Mouse (Mus musculus): ENCODE results near the gene Elf2. TPM values are rescaled to one million over a fixed set of nuclear protein-coding genes. Genes with fewer than 3 reads are reported as not detected.

The Elf2 gene
- polyA plus RNA-seq, 1 experiment from 2014 or later: 54.0 TPM

- Histone ChIP-seq H3K9ac (ENCODE audit: low read length) (no peak overlapping the region), H3K36me3 (ENCODE audit: control insufficient read depth, insufficient read depth, low read length) (no peaks in the 10 kb centered on the region), H3K4me3 (ENCODE audit: low read depth, low read length) (no peak overlapping the region; the same call in 1 of the 2 replicates), H3K27me3 (ENCODE audit: control insufficient read depth, insufficient read depth, low read length) (no peaks in the 10 kb centered on the region), H3K4me2 (ENCODE audit: low read depth, severe bottlenecking) (peak overlapping the region; percentile 32; the same call in 1 of the 2 replicates), H3K9me3 (ENCODE audit: control insufficient read depth, low read length) (no peaks in the 10 kb centered on the region), H3K27ac (replicated peaks; ENCODE audit: low read depth, low read length) (0 out of 2 replicates have a peak overlapping the region, but pooled peaks have one; percentile 5), H3K4me1 (ENCODE audit: control insufficient read depth, insufficient read depth, low read length) (no peaks in the 10 kb centered on the region)
- ATAC-seq (ENCODE audit: insufficient number of reproducible peaks, low FRiP score, low TSS enrichment, low read depth) (no peak), DNase-seq (ENCODE audit: low spot score) (no peak)
- WGBS: 73% methylated on average over 3 of the region's 3 CpGs
These were observed 38.1 kb upstream of the Elf2 start for GRCm38 (mm10) chr3:51378665-51378946.

GRCm38 (mm10) chr3:51377878-51378664 is 37.6 kb upstream of the Elf2 start:
- Histone ChIP-seq H3K4me2 (ENCODE audit: low read depth, severe bottlenecking) (peak overlapping the region; percentile 32; the same call in 1 of the 2 replicates), H3K4me3 (ENCODE audit: low read depth, low read length) (peak overlapping the region; percentile 17), H3K27ac (replicated peaks; ENCODE audit: low read depth, low read length) (0 out of 2 replicates have a peak overlapping the region, but pooled peaks have one; percentile 5), H3K36me3 (ENCODE audit: control insufficient read depth, insufficient read depth, low read length) (no peaks in the 10 kb centered on the region), H3K9me3 (ENCODE audit: control insufficient read depth, low read length) (no peaks in the 10 kb centered on the region), H3K4me1 (ENCODE audit: control insufficient read depth, insufficient read depth, low read length) (no peaks in the 10 kb centered on the region), H3K27me3 (ENCODE audit: control insufficient read depth, insufficient read depth, low read length) (no peaks in the 10 kb centered on the region), H3K9ac (ENCODE audit: low read length) (peak overlapping the region; percentile 43; the same call in 1 of the 2 replicates)
- peak; percentile 47 for DNase-seq (ENCODE audit: low spot score)
- 43% methylated on average over 31 of the region's 31 CpGs for WGBS
- ATAC-seq (ENCODE audit: insufficient number of reproducible peaks, low FRiP score, low TSS enrichment, low read depth): no peak

- DNase-seq (ENCODE audit: low spot score): peak; percentile 59
- ATAC-seq (ENCODE audit: insufficient number of reproducible peaks, low FRiP score, low TSS enrichment, low read depth): no peak
- no peaks in the 10 kb centered on the region for H3K4me1 ChIP-seq (ENCODE audit: control insufficient read depth, insufficient read depth, low read length)
- no peak overlapping the region for H3K9ac ChIP-seq (ENCODE audit: low read length)
- H3K27ac ChIP-seq (replicated peaks; ENCODE audit: low read depth, low read length): no peak overlapping the region
- no peaks in the 10 kb centered on the region for H3K27me3 ChIP-seq (ENCODE audit: control insufficient read depth, insufficient read depth, low read length)
- 86% methylated on average over 19 of the region's 19 CpGs for WGBS
- H3K4me2 ChIP-seq (ENCODE audit: low read depth, severe bottlenecking): no peak overlapping the region
- no peaks in the 10 kb centered on the region for H3K9me3 ChIP-seq (ENCODE audit: control insufficient read depth, low read length)
- no peaks in the 10 kb centered on the region for H3K36me3 ChIP-seq (ENCODE audit: control insufficient read depth, insufficient read depth, low read length)
- no peak overlapping the region for H3K4me3 ChIP-seq (ENCODE audit: low read depth, low read length)
These were observed 35.1 kb upstream of the Elf2 start for GRCm38 (mm10) chr3:51375307-51376265.

GRCm38 (mm10) chr3:51373544-51373943 is 33.1 kb upstream of the Elf2 start:
- Histone ChIP-seq H3K4me2 (ENCODE audit: low read depth, severe bottlenecking) (no peak overlapping the region), H3K4me3 (ENCODE audit: low read depth, low read length) (no peak overlapping the region), H3K36me3 (ENCODE audit: control insufficient read depth, insufficient read depth, low read length) (no peaks in the 10 kb centered on the region), H3K27me3 (ENCODE audit: control insufficient read depth, insufficient read depth, low read length) (no peaks in the 10 kb centered on the region), H3K9ac (ENCODE audit: low read length) (no peak overlapping the region), H3K4me1 (ENCODE audit: control insufficient read depth, insufficient read depth, low read length) (no peaks in the 10 kb centered on the region), H3K27ac (replicated peaks; ENCODE audit: low read depth, low read length) (no peak overlapping the region), H3K9me3 (ENCODE audit: control insufficient read depth, low read length) (no peaks in the 10 kb centered on the region)
- DNase-seq (ENCODE audit: low spot score) (no peak), ATAC-seq (ENCODE audit: insufficient number of reproducible peaks, low FRiP score, low TSS enrichment, low read depth) (no peak)
- WGBS: 77% methylated on average over 5 of the region's 5 CpGs

- no peaks in the 10 kb centered on the region for H3K27me3 ChIP-seq (ENCODE audit: control insufficient read depth, insufficient read depth, low read length)
- ATAC-seq (ENCODE audit: insufficient number of reproducible peaks, low FRiP score, low TSS enrichment, low read depth) (no peak), DNase-seq (ENCODE audit: low spot score) (no peak)
- no peak overlapping the region for H3K4me2 ChIP-seq (ENCODE audit: low read depth, severe bottlenecking)
- H3K4me1 ChIP-seq (ENCODE audit: control insufficient read depth, insufficient read depth, low read length): no peaks in the 10 kb centered on the region
- no peak overlapping the region for H3K27ac ChIP-seq (replicated peaks; ENCODE audit: low read depth, low read length)
- no peak overlapping the region for H3K9ac ChIP-seq (ENCODE audit: low read length)
- no peak overlapping the region for H3K4me3 ChIP-seq (ENCODE audit: low read depth, low read length)
- H3K36me3 ChIP-seq (ENCODE audit: control insufficient read depth, insufficient read depth, low read length): no peaks in the 10 kb centered on the region
- no peaks in the 10 kb centered on the region for H3K9me3 ChIP-seq (ENCODE audit: control insufficient read depth, low read length)
- WGBS: 70% methylated on average over 5 of the region's 5 CpGs
These were observed 32.4 kb upstream of the Elf2 start for GRCm38 (mm10) chr3:51372883-51373282.

- H3K9ac ChIP-seq (ENCODE audit: low read length): no peak overlapping the region
- no peaks in the 10 kb centered on the region for H3K36me3 ChIP-seq (ENCODE audit: control insufficient read depth, insufficient read depth, low read length)
- H3K27me3 ChIP-seq (ENCODE audit: control insufficient read depth, insufficient read depth, low read length): no peaks in the 10 kb centered on the region
- no peaks in the 10 kb centered on the region for H3K9me3 ChIP-seq (ENCODE audit: control insufficient read depth, low read length)
- ATAC-seq (ENCODE audit: insufficient number of reproducible peaks, low FRiP score, low TSS enrichment, low read depth) (no peak), DNase-seq (ENCODE audit: low spot score) (no peak)
- no peaks in the 10 kb centered on the region for H3K4me1 ChIP-seq (ENCODE audit: control insufficient read depth, insufficient read depth, low read length)
- H3K27ac ChIP-seq (replicated peaks; ENCODE audit: low read depth, low read length): no peak overlapping the region
- no peak overlapping the region for H3K4me2 ChIP-seq (ENCODE audit: low read depth, severe bottlenecking)
- H3K4me3 ChIP-seq (ENCODE audit: low read depth, low read length): no peak overlapping the region
- WGBS: 62% methylated on average over 2 of the region's 2 CpGs
These were observed 31.4 kb upstream of the Elf2 start for GRCm38 (mm10) chr3:51371826-51372225.

- 87% methylated on average over 4 of the region's 4 CpGs for WGBS
- H3K27me3 ChIP-seq (ENCODE audit: control insufficient read depth, insufficient read depth, low read length): no peaks in the 10 kb centered on the region
- no peaks in the 10 kb centered on the region for H3K9me3 ChIP-seq (ENCODE audit: control insufficient read depth, low read length)
- no peak overlapping the region for H3K4me3 ChIP-seq (ENCODE audit: low read depth, low read length)
- H3K27ac ChIP-seq (replicated peaks; ENCODE audit: low read depth, low read length): no peak overlapping the region
- no peaks in the 10 kb centered on the region for H3K36me3 ChIP-seq (ENCODE audit: control insufficient read depth, insufficient read depth, low read length)
- peaks cover 3% of the 10 kb centered on the region; the same call in 1 of the 2 replicates for H3K4me1 ChIP-seq (ENCODE audit: control insufficient read depth, insufficient read depth, low read length)
- H3K9ac ChIP-seq (ENCODE audit: low read length): no peak overlapping the region
- no peak for DNase-seq (ENCODE audit: low spot score)
- no peak overlapping the region for H3K4me2 ChIP-seq (ENCODE audit: low read depth, severe bottlenecking)
- ATAC-seq (ENCODE audit: insufficient number of reproducible peaks, low FRiP score, low TSS enrichment, low read depth): no peak
These were observed 27.5 kb upstream of the Elf2 start for GRCm38 (mm10) chr3:51368011-51368410.

GRCm38 (mm10) chr3:51366926-51367325 is 26.5 kb upstream of the Elf2 start:
- 75% methylated on average over 4 of the region's 4 CpGs for WGBS
- no peak overlapping the region for H3K27ac ChIP-seq (replicated peaks; ENCODE audit: low read depth, low read length)
- DNase-seq (ENCODE audit: low spot score): no peak
- no peak for ATAC-seq (ENCODE audit: insufficient number of reproducible peaks, low FRiP score, low TSS enrichment, low read depth)
- peaks cover 3% of the 10 kb centered on the region; the same call in 1 of the 2 replicates for H3K4me1 ChIP-seq (ENCODE audit: control insufficient read depth, insufficient read depth, low read length)
- no peak overlapping the region for H3K4me3 ChIP-seq (ENCODE audit: low read depth, low read length)
- H3K36me3 ChIP-seq (ENCODE audit: control insufficient read depth, insufficient read depth, low read length): no peaks in the 10 kb centered on the region
- H3K9ac ChIP-seq (ENCODE audit: low read length): no peak overlapping the region
- no peaks in the 10 kb centered on the region for H3K9me3 ChIP-seq (ENCODE audit: control insufficient read depth, low read length)
- H3K4me2 ChIP-seq (ENCODE audit: low read depth, severe bottlenecking): no peak overlapping the region
- no peaks in the 10 kb centered on the region for H3K27me3 ChIP-seq (ENCODE audit: control insufficient read depth, insufficient read depth, low read length)

All from limb, embryonic 11.5 days (tissue).